Mouse (Mus musculus): ENCODE measurements around the gene Pilrb1.

The Pilrb1 gene

GRCm38 (mm10) chr5:137826421-137826820 is 31.5 kb downstream of the Pilrb1 start:
- no peak for DNase-seq

- no peak for DNase-seq
These were observed 31.9 kb downstream of the Pilrb1 start for GRCm38 (mm10) chr5:137825971-137826370.

- DNase-seq = no peak
These were observed 32.9 kb downstream of the Pilrb1 start for GRCm38 (mm10) chr5:137825030-137825429.

- DNase-seq = no peak
These were observed 34.4 kb downstream of the Pilrb1 start for GRCm38 (mm10) chr5:137823455-137824045.

GRCm38 (mm10) chr5:137822602-137823001 is 35.3 kb downstream of the Pilrb1 start:
- no peak for DNase-seq

GRCm38 (mm10) chr5:137822126-137822525 is 35.8 kb downstream of the Pilrb1 start:
- DNase-seq = no peak

GRCm38 (mm10) chr5:137817466-137818222 is 40.3 kb downstream of the Pilrb1 start:
- DNase-seq = no peak

- DNase-seq = no peak
These were observed 49.6 kb downstream of the Pilrb1 start for GRCm38 (mm10) chr5:137808316-137808715.

- DNase-seq = no peak
These were observed 51.7 kb downstream of the Pilrb1 start for GRCm38 (mm10) chr5:137806158-137806557.

All from kidney, postnatal 25 days (tissue).